Mouse (Mus musculus): ENCODE data around the gene Mprip.

DNA sequence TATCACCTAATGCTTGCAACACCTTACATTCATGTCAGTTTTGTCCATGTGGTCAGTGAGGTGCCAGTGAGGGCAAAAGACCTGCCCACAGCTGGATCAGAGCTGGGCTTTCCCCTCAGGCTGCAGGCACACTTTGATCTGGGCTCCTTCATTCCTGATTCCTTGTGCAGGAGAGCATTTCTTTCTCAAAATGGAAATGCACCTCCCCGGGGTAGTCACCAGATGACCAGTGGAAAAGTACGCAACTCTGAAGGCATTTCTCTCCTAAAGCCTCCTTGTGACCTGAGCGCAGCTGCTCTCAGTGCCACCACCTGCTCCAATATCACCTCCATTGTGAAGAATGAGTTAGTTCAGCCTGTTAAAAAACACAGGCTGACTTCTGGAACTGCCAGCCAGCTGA, at the start of gene Mprip:
- TF ChIP-seq CTCF (IDR thresholded peaks at IDR 0.05; ENCODE audit: borderline replicate concordance, control insufficient read depth, extremely low read depth, insufficient read depth, low read length, poor library complexity) (no peak), POLR2A (IDR thresholded peaks at IDR 0.05; ENCODE audit: control insufficient read depth, extremely low read depth, insufficient read depth, low read length, poor library complexity) (no peak)

Data from thymus, adult 2 months (tissue).